Comparison of ENCODE assay signal across 19 mouse cellular contexts in genomic region chr5:103527437-103527718, GRCm38 (mm10).
DNase-seq lines count a peak whose midpoint lies in the region; TF ChIP-seq lines count a peak whose summit lies in the region.
"Had no signal": no experiment of that assay in that cellular context is flagged by ENCODE, and none has a peak within 500 bp of the region (broad histone marks: within the 10 kb centered on the region; RNA-seq: fewer than 3 reads in every experiment).

No protein-coding gene starts in this region.

- no peaks in the 10 kb centered on the region for H3K4me1 ChIP-seq in kidney, adult 2 months (ENCODE audit: control insufficient read depth, insufficient read depth, low read length)
- H3K4me1 ChIP-seq in CH12.LX (ENCODE audit: control insufficient read depth in 1 of 2, insufficient read depth in 2 of 2) = peaks cover 0 to 4% of the 10 kb centered on the region in 2 experiments; a peak in 1 of 4 replicates
- 0 out of 2 replicates have a peak, but pooled peaks cover 3% of the 10 kb centered on the region for H3K4me1 ChIP-seq in limb, embryonic 10.5 days
- H3K4me1 ChIP-seq: embryonic facial prominence, embryonic 12.5 days; intestine, embryonic 15.5 days had no signal

- no peak for TF ChIP-seq POLR2A in kidney, adult 2 months (IDR thresholded peaks at IDR 0.05; ENCODE audit: low read depth, low read length)
- TF ChIP-seq POLR2A in CH12.LX (IDR thresholded peaks at IDR 0.05; ENCODE audit: low read depth, low read length) = no peak

- peak; percentile 32 to 45 for DNase-seq in adrenal gland, postnatal 36 days
- no peak for DNase-seq in adrenal gland, postnatal 4 days (ENCODE audit: low spot score in 2 of 2)
- peak; percentile 79 for DNase-seq in kidney, adult 2 months
- DNase-seq in kidney, postnatal 4 days = no peak
- no peak for DNase-seq in CH12.LX (ENCODE audit: extremely low read depth)
- DNase-seq in kidney, adult 9 months = peak; percentile 58
- no peak for DNase-seq in frontal cortex, postnatal 36 days (ENCODE audit: low spot score in 2 of 2)
- no peak for DNase-seq in limb, embryonic 10.5 days (ENCODE audit: low spot score)
- DNase-seq: cerebellum, postnatal 25 days; gastrocnemius, adult 2 months; lung, postnatal 14 days; right cerebral cortex, adult 18-20 months; thymus, adult 18-20 months; thymus, postnatal 36 days had no signal

- no peak overlapping the region for H3K9ac ChIP-seq in CH12.LX (ENCODE audit: insufficient read depth, low read depth)
- H3K9ac ChIP-seq: embryonic facial prominence, embryonic 12.5 days; forebrain, embryonic 12.5 days; heart, embryonic 15.5 days; intestine, embryonic 15.5 days had no signal

- H3K27ac ChIP-seq in kidney, adult 2 months (ENCODE audit: insufficient read depth, low read depth, low read length) = peak overlapping the region; percentile 79
- H3K27ac ChIP-seq in CH12.LX (ENCODE audit: insufficient read depth, low read depth) = no peak overlapping the region
- H3K27ac ChIP-seq in limb, embryonic 10.5 days = no peak overlapping the region
- H3K27ac ChIP-seq: embryonic facial prominence, embryonic 12.5 days; forebrain, embryonic 12.5 days; gastrocnemius, adult 2 months; heart, embryonic 15.5 days; hindbrain, embryonic 10.5 days; intestine, embryonic 15.5 days had no signal

- H3K4me3 ChIP-seq in kidney, adult 2 months (ENCODE audit: insufficient read depth, low read depth, low read length) = no peak overlapping the region
- H3K4me3 ChIP-seq in CH12.LX (replicated peaks in 1 of 3; ENCODE audit: low read depth in 2 of 3, low read length in 2 of 3, poor library complexity in 1 of 3) = no peak overlapping the region
- no peak overlapping the region for H3K4me3 ChIP-seq in limb, embryonic 10.5 days
- H3K4me3 ChIP-seq: embryonic facial prominence, embryonic 12.5 days; forebrain, embryonic 12.5 days; gastrocnemius, adult 2 months; heart, embryonic 15.5 days; hindbrain, embryonic 10.5 days; intestine, embryonic 15.5 days had no signal

- TF ChIP-seq CTCF in kidney, adult 2 months (conservative IDR thresholded peaks at IDR 0.05; ENCODE audit: insufficient read depth, insufficient read length, low read depth, low read length) = no peak
- TF ChIP-seq CTCF in CH12.LX (conservative IDR thresholded peaks at IDR 0.05 in 1 of 2, IDR thresholded peaks at IDR 0.05 in 1 of 2; ENCODE audit: low read depth in 2 of 2, low read length in 2 of 2) = no peak

- no peak for TF ChIP-seq EP300 in CH12.LX (IDR thresholded peaks at IDR 0.05; ENCODE audit: low read length)

- H3K9me3 ChIP-seq in CH12.LX (replicated peaks; ENCODE audit: low read length) = no peaks in the 10 kb centered on the region
- H3K9me3 ChIP-seq in limb, embryonic 10.5 days (replicated peaks) = no peaks in the 10 kb centered on the region
- H3K9me3 ChIP-seq: embryonic facial prominence, embryonic 12.5 days; forebrain, embryonic 12.5 days; heart, embryonic 15.5 days; hindbrain, embryonic 10.5 days; intestine, embryonic 15.5 days had no signal

- no peaks in the 10 kb centered on the region for H3K27me3 ChIP-seq in kidney, adult 2 months (replicated peaks; ENCODE audit: control insufficient read depth, insufficient read depth, low read length)
- H3K27me3 ChIP-seq in CH12.LX (replicated peaks) = no peaks in the 10 kb centered on the region
- no peaks in the 10 kb centered on the region for H3K27me3 ChIP-seq in limb, embryonic 10.5 days (ENCODE audit: low read depth, poor library complexity, severe bottlenecking)
- H3K27me3 ChIP-seq: embryonic facial prominence, embryonic 12.5 days; forebrain, embryonic 12.5 days; heart, embryonic 15.5 days; intestine, embryonic 15.5 days had no signal

- 0 out of 2 replicates have a peak overlapping the region, but pooled peaks have one; percentile 47 for H3K4me2 ChIP-seq in CH12.LX (ENCODE audit: insufficient read depth, low read depth, poor library complexity, severe bottlenecking)
- H3K4me2 ChIP-seq: embryonic facial prominence, embryonic 12.5 days; forebrain, embryonic 12.5 days; heart, embryonic 15.5 days; intestine, embryonic 15.5 days had no signal

- no peaks in the 10 kb centered on the region for H3K79me2 ChIP-seq in CH12.LX (replicated peaks; ENCODE audit: control insufficient read depth, extremely low read depth, insufficient read depth, poor library complexity, severe bottlenecking)

- in situ Hi-C loops in CH12.LX (cut with MboI; ENCODE audit: low pct_ligation_motif_present, low pct_unique_long_range_greater_than_20kb, low sequenced_read_pairs) = no loop called here

- H3K36me3 ChIP-seq in kidney, adult 2 months (ENCODE audit: control insufficient read depth, insufficient read depth, low read length) = peaks cover 4% of the 10 kb centered on the region
- H3K36me3 ChIP-seq in CH12.LX (replicated peaks in 1 of 2; ENCODE audit: control insufficient read depth in 1 of 2, insufficient read depth in 1 of 2, low read length in 1 of 2) = no peaks in the 10 kb centered on the region
- H3K36me3 ChIP-seq in limb, embryonic 10.5 days = peaks cover 24% of the 10 kb centered on the region

- no peak for TF ChIP-seq RAD21 in CH12.LX (IDR thresholded peaks at IDR 0.05; ENCODE audit: low read depth, low read length)

- 42% methylated on average over 6 of the region's 6 CpGs for WGBS in kidney, adult 2 months
- WGBS in limb, embryonic 10.5 days = 76% methylated on average over 6 of the region's 6 CpGs

- dilution Hi-C loops in CH12.LX (cut with MboI; ENCODE audit: extremely low pct_ligation_motif_present, extremely low pct_unique_long_range_greater_than_20kb, low sequenced_read_pairs) = no loop called here

TF ChIP-seq in CH12.LX, 34 proteins besides CTCF, POLR2A, EP300 and RAD21:
- TF ChIP-seq NELFE (IDR thresholded peaks at IDR 0.05; ENCODE audit: low read depth, low read length) (no peak), MAX (IDR thresholded peaks at IDR 0.05; ENCODE audit: low read length) (no peak), ZNF384 (IDR thresholded peaks at IDR 0.05; ENCODE audit: low read depth, low read length) (no peak), ZMIZ1 (IDR thresholded peaks at IDR 0.05; ENCODE audit: low read depth, low read length) (no peak), NRF1 (IDR thresholded peaks at IDR 0.05; ENCODE audit: low read depth, low read length) (no peak), GABPA (IDR thresholded peaks at IDR 0.05; ENCODE audit: insufficient replicate concordance, low read depth, low read length) (no peak), POLR2AphosphoS2 (IDR thresholded peaks at IDR 0.05; ENCODE audit: low read depth, low read length) (no peak), UBTF (IDR thresholded peaks at IDR 0.05; ENCODE audit: low read depth, low read length) (no peak), MAZ (IDR thresholded peaks at IDR 0.05; ENCODE audit: low read depth, low read length) (no peak)

Comparison
In these comparisons a context has a peak if more than half of its experiments do, and no peak if none do; other contexts are left out.
1. DNase-seq: peak in adrenal gland, postnatal 36 days (2 of 2), kidney, adult 2 months (single experiment) and kidney, adult 9 months (single experiment); none in adrenal gland, postnatal 4 days (0 of 2), kidney, postnatal 4 days (0 of 2), CH12.LX (single experiment), frontal cortex, postnatal 36 days (0 of 2) and limb, embryonic 10.5 days (single experiment).